In genomic region chr12:17732546-17732945, GRCm38 (mm10) we compare ENCODE assay signal across 14 mouse cellular contexts. TPM values are rescaled to one million over a fixed set of nuclear protein-coding genes. Genes with fewer than 3 reads are reported as not detected.
DNase-seq lines count a peak whose midpoint lies in the region; ATAC-seq and TF ChIP-seq lines count a peak whose summit lies in the region.
"Had no signal": no experiment of that assay in that cellular context is flagged by ENCODE, and none has a peak within 500 bp of the region (broad histone marks: within the 10 kb centered on the region; RNA-seq: fewer than 3 reads in every experiment).

No protein-coding gene starts in this region.

- H3K9ac ChIP-seq in lung, postnatal 0 days (replicated peaks; ENCODE audit: low read depth): no peak overlapping the region; the same call in 1 of the 2 replicates
- no peak overlapping the region for H3K9ac ChIP-seq in limb, embryonic 13.5 days
- H3K9ac ChIP-seq in forebrain, embryonic 13.5 days: no peak overlapping the region

- no peak for TF ChIP-seq EP300 in lung, postnatal 0 days (IDR thresholded peaks at IDR 0.05)

- H3K4me2 ChIP-seq in lung, postnatal 0 days (replicated peaks; ENCODE audit: low read depth, low read length): no peak overlapping the region
- no peak overlapping the region for H3K4me2 ChIP-seq in limb, embryonic 13.5 days (replicated peaks)
- no peak overlapping the region for H3K4me2 ChIP-seq in forebrain, embryonic 13.5 days

- peak overlapping the region; percentile 13 for H3K27ac ChIP-seq in kidney, adult 2 months (ENCODE audit: insufficient read depth, low read depth, low read length)
- H3K27ac ChIP-seq in lung, postnatal 0 days (ENCODE audit: low read length): peak overlapping the region; percentile 70
- H3K27ac ChIP-seq in limb, embryonic 13.5 days: peak overlapping the region; percentile 48; the same call in 1 of the 2 replicates
- H3K27ac ChIP-seq in forebrain, embryonic 13.5 days: no peak overlapping the region

- peaks cover 42% of the 10 kb centered on the region for H3K4me1 ChIP-seq in kidney, adult 2 months (ENCODE audit: control insufficient read depth, insufficient read depth, low read length)
- H3K4me1 ChIP-seq in lung, postnatal 0 days (ENCODE audit: insufficient read depth, low read depth, low read length): peaks cover 15% of the 10 kb centered on the region
- peaks cover 48% of the 10 kb centered on the region for H3K4me1 ChIP-seq in limb, embryonic 13.5 days
- H3K4me1 ChIP-seq in forebrain, embryonic 13.5 days: peaks cover 17% of the 10 kb centered on the region

- no peak for TF ChIP-seq POLR2A in kidney, adult 2 months (IDR thresholded peaks at IDR 0.05; ENCODE audit: low read depth, low read length)

- peak; percentile 56 for DNase-seq in kidney, adult 2 months
- DNase-seq in kidney, postnatal 36 days: no peak
- no peak for DNase-seq in lung, postnatal 0 days (ENCODE audit: low spot score)
- no peak for DNase-seq in lung, postnatal 25 days (ENCODE audit: low spot score)
- DNase-seq in adrenal gland, postnatal 36 days: no peak
- DNase-seq: cerebellum, adult 11 months; cerebellum, postnatal 36 days; gastrocnemius, postnatal 25 days; thymus, adult 2 months had no signal

- ATAC-seq in lung, postnatal 0 days: no peak
- no peak for ATAC-seq in limb, embryonic 13.5 days (ENCODE audit: low FRiP score, low read depth)
- ATAC-seq in forebrain, embryonic 13.5 days: no peak
- ATAC-seq: activated CD4-positive, CD25-positive, alpha-beta regulatory T cell, adult 4 months had no signal

- H3K9me3 ChIP-seq in lung, postnatal 0 days (ENCODE audit: low read length): no peaks in the 10 kb centered on the region
- H3K9me3 ChIP-seq in limb, embryonic 13.5 days: no peaks in the 10 kb centered on the region
- no peaks in the 10 kb centered on the region for H3K9me3 ChIP-seq in forebrain, embryonic 13.5 days (replicated peaks)
- H3K9me3 ChIP-seq: midbrain, embryonic 10.5 days had no signal

- no peak for TF ChIP-seq CTCF in kidney, adult 2 months (conservative IDR thresholded peaks at IDR 0.05; ENCODE audit: insufficient read depth, insufficient read length, low read depth, low read length)
- no peak for TF ChIP-seq CTCF in lung, postnatal 0 days (IDR thresholded peaks at IDR 0.05)

- H3K4me3 ChIP-seq in kidney, adult 2 months (ENCODE audit: insufficient read depth, low read depth, low read length): no peak overlapping the region
- no peak overlapping the region for H3K4me3 ChIP-seq in lung, postnatal 0 days (ENCODE audit: low read depth, low read length)
- no peak overlapping the region for H3K4me3 ChIP-seq in limb, embryonic 13.5 days
- no peak overlapping the region for H3K4me3 ChIP-seq in forebrain, embryonic 13.5 days
- H3K4me3 ChIP-seq: erythroblast, embryonic 14.5 days; midbrain, embryonic 10.5 days had no signal

- 56% methylated on average over 4 of the region's 4 CpGs for WGBS in kidney, adult 2 months
- WGBS in lung, postnatal 0 days: 53% methylated on average over 4 of the region's 4 CpGs
- 69% methylated on average over 4 of the region's 4 CpGs for WGBS in limb, embryonic 13.5 days
- WGBS in forebrain, embryonic 13.5 days: 91% methylated on average over 4 of the region's 4 CpGs

- no peaks in the 10 kb centered on the region for H3K27me3 ChIP-seq in kidney, adult 2 months (replicated peaks; ENCODE audit: control insufficient read depth, insufficient read depth, low read length)
- no peaks in the 10 kb centered on the region for H3K27me3 ChIP-seq in lung, postnatal 0 days (replicated peaks; ENCODE audit: insufficient read depth, low read length)
- no peaks in the 10 kb centered on the region for H3K27me3 ChIP-seq in limb, embryonic 13.5 days
- no peaks in the 10 kb centered on the region for H3K27me3 ChIP-seq in forebrain, embryonic 13.5 days

- H3K36me3 ChIP-seq in kidney, adult 2 months (ENCODE audit: control insufficient read depth, insufficient read depth, low read length): no peaks in the 10 kb centered on the region
- H3K36me3 ChIP-seq in lung, postnatal 0 days (ENCODE audit: insufficient read depth, low read length): no peaks in the 10 kb centered on the region; the same call in 1 of the 2 replicates
- no peaks in the 10 kb centered on the region for H3K36me3 ChIP-seq in limb, embryonic 13.5 days
- H3K36me3 ChIP-seq in forebrain, embryonic 13.5 days (ENCODE audit: poor library complexity, severe bottlenecking): no peaks in the 10 kb centered on the region
- H3K36me3 ChIP-seq: midbrain, embryonic 10.5 days had no signal

RNA-seq across cellular contexts. Expression of gene Hpcal1, which starts 41.9 kb away (rescaled TPM):
- 128 and 144 TPM in 2 replicates for polyA plus RNA-seq in kidney, adult 2 months (2012; rRNA removed)
- polyA plus RNA-seq in lung, postnatal 0 days (2015; fragmentation: Nextera tagmentation; extraction: Ambion mirVana): 127 and 145 TPM in 2 replicates
- 29.4 and 33.4 TPM in 2 replicates for polyA plus RNA-seq in limb, embryonic 13.5 days (2015; fragmentation: Nextera tagmentation; extraction: Ambion mirVana)
- 10 to 100 TPM; 17.1 to 19.1 TPM for total RNA-seq in adrenal gland, postnatal 36 days (2021)
- polyA plus RNA-seq in forebrain, embryonic 13.5 days (2015; fragmentation: Nextera tagmentation; extraction: Ambion mirVana): 31.4 and 37.0 TPM in 2 replicates
